Mouse (Mus musculus): ENCODE measurements at regions not wholly inside any gene's neighbourhood (a gene's known extent, or its start where the extent isn't known, plus 50 kb on each side); places are given as distances from the start of the nearest gene placed in this dataset.

DNA sequence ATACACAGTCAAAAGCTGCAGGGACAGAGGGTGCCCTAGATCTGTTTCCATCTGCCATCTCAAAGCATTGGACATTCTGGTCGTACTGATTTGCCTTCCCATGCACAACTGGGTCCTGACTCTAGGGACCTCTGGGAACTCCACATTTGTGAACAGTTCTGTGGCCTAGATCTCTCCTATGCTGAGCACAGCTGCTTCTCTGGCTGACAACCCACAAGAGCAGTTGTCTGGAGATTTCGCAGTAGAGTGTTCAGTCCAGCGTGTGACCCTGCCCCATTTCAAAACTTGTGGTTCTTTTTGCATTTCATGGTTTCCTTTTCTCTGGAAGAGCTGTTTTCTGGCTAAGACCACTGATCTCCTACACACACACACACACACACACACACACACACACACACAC lies 269.7 kb upstream of the Sulf2 start:
- ATAC-seq (ENCODE audit: low read depth), result no peak
- no peak overlapping the region for H3K9ac ChIP-seq (ENCODE audit: low read depth, low read length)

DNA sequence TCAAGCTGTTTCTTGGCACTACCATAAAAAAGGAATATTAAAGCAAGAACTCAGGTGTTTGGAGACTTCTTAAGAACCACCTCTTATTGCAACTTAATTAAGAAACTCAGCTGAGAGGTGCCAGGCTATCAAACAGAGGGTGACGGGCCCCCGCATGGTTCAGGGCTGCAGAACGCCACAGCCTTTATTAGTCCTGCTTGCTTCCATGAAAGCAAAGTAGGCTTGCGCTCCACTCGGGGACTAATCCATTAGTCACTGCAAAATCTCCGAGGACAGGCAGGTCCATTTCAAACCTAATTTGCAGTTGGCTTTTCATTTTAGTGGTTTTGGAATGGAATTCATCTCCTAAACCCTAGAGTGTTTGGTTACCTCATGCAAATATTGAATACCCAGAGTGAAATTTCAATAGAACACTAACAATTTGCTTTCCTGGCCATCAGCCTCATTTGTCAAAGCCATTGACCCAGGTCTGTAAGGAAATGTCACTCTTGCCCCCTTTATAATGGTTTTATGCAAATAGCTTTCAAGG lies 267.7 kb upstream of the Sulf2 start:
- no peak overlapping the region for H3K9ac ChIP-seq (ENCODE audit: low read depth, low read length)
- H3K9me3 ChIP-seq (replicated peaks; ENCODE audit: control insufficient read depth, low read length), result no peaks in the 10 kb centered on the region
- 76% methylated on average over 6 of the region's 6 CpGs for WGBS (ENCODE audit: insufficient replicate concordance)
- H3K4me3 ChIP-seq (ENCODE audit: low read depth, low read length), result no peak overlapping the region
- H3K27me3 ChIP-seq (ENCODE audit: control insufficient read depth, insufficient read depth, low read depth, low read length), result no peaks in the 10 kb centered on the region
- no peak overlapping the region for H3K27ac ChIP-seq (ENCODE audit: low read length)
- no peak for ATAC-seq (ENCODE audit: low read depth)
- H3K4me2 ChIP-seq (ENCODE audit: low read depth, low read length), result no peak overlapping the region
- no peaks in the 10 kb centered on the region for H3K4me1 ChIP-seq (ENCODE audit: control insufficient read depth, low read depth, low read length)
- no peaks in the 10 kb centered on the region for H3K36me3 ChIP-seq (ENCODE audit: control insufficient read depth, insufficient read depth)

More for the DNA sequence above, 269.7 kb upstream of the Sulf2 start:
- Histone ChIP-seq H3K4me2 (ENCODE audit: low read depth, low read length) (no peak overlapping the region), H3K27me3 (ENCODE audit: control insufficient read depth, insufficient read depth, low read depth, low read length) (no peaks in the 10 kb centered on the region), H3K36me3 (ENCODE audit: control insufficient read depth, insufficient read depth) (no peaks in the 10 kb centered on the region), H3K4me1 (ENCODE audit: control insufficient read depth, low read depth, low read length) (no peaks in the 10 kb centered on the region), H3K4me3 (ENCODE audit: low read depth, low read length) (no peak overlapping the region), H3K9me3 (replicated peaks; ENCODE audit: control insufficient read depth, low read length) (no peaks in the 10 kb centered on the region), H3K27ac (ENCODE audit: low read length) (no peak overlapping the region)
- WGBS (ENCODE audit: insufficient replicate concordance), result 40% methylated on average over 3 of the region's 3 CpGs

DNA sequence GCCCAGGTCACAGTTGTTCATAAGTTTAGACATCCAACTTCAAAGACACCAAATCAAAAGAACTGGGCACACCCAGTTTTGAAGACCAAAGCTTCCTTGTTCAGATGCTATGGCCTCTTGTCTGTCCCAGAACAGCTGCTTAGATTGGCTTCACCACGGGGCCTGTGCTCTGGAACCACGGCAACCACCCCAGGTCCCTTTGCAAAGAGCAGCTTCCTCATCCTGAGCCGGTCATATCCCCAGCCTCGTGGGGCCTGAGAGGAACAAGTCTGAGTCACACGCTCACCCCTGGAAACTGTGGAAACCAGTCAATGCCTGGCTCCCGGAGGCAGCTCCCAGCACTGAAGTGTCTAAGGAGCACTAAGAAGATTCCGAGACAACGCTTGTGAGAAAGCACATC lies 264.8 kb upstream of the Sulf2 start:
- Histone ChIP-seq H3K27me3 (ENCODE audit: control insufficient read depth, insufficient read depth, low read depth, low read length) (no peaks in the 10 kb centered on the region), H3K27ac (ENCODE audit: low read length) (no peak overlapping the region), H3K4me3 (ENCODE audit: low read depth, low read length) (no peak overlapping the region), H3K9me3 (replicated peaks; ENCODE audit: control insufficient read depth, low read length) (no peaks in the 10 kb centered on the region), H3K9ac (ENCODE audit: low read depth, low read length) (no peak overlapping the region), H3K4me2 (ENCODE audit: low read depth, low read length) (no peak overlapping the region), H3K4me1 (ENCODE audit: control insufficient read depth, low read depth, low read length) (no peaks in the 10 kb centered on the region), H3K36me3 (ENCODE audit: control insufficient read depth, insufficient read depth) (no peaks in the 10 kb centered on the region)
- ATAC-seq (ENCODE audit: low read depth), result no peak
- 39% methylated on average over 8 of the region's 8 CpGs for WGBS (ENCODE audit: insufficient replicate concordance)

DNA sequence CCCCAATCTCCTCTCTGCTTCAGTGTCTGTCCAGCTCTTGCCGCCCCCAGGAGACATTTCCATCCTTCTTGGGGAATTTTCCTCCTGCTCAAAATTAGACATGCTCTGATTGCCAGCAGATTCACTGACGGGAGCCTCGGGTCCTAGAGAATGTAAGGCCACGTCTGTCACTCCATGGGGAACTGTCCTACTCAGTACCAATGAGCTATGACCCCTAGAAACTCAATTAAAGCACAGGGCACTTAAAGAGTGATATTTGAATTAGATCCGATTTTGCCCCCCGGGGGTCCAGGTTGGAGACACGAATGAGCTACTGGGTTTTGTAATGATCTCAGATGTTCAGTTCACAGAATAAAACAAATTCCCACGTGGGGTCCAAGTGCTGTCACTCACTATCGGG lies 263.8 kb upstream of the Sulf2 start:
- H3K36me3 ChIP-seq (ENCODE audit: control insufficient read depth, insufficient read depth), result no peaks in the 10 kb centered on the region
- no peaks in the 10 kb centered on the region for H3K4me1 ChIP-seq (ENCODE audit: control insufficient read depth, low read depth, low read length)
- no peaks in the 10 kb centered on the region for H3K27me3 ChIP-seq (ENCODE audit: control insufficient read depth, insufficient read depth, low read depth, low read length)
- no peaks in the 10 kb centered on the region for H3K9me3 ChIP-seq (replicated peaks; ENCODE audit: control insufficient read depth, low read length)
- WGBS (ENCODE audit: insufficient replicate concordance), result 65% methylated on average over 9 of the region's 9 CpGs
- no peak overlapping the region for H3K4me2 ChIP-seq (ENCODE audit: low read depth, low read length)
- no peak for ATAC-seq (ENCODE audit: low read depth)
- no peak overlapping the region for H3K9ac ChIP-seq (ENCODE audit: low read depth, low read length)
- no peak overlapping the region for H3K27ac ChIP-seq (ENCODE audit: low read length)
- no peak overlapping the region for H3K4me3 ChIP-seq (ENCODE audit: low read depth, low read length)

DNA sequence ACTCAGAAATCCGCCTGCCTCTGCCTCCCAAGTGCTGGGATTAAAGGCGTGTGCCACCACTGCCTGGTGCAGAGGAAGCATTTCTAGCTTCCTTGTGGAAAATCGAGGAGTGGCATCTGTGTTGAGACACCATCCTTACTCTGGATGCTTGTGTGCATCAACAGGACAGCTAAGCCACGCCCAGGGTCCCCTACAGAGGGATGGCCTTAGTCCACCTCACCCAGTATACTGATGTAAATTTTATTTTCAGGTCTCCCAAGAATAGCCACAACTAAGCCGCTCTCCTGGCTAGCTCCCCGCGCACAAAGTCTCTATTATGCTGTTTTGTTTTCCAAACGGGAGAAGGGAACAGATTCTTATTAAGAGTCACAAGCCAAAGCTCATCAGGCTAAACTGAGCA lies 262.8 kb upstream of the Sulf2 start:
- ATAC-seq (ENCODE audit: low read depth), result no peak
- Histone ChIP-seq H3K4me3 (ENCODE audit: low read depth, low read length) (no peak overlapping the region), H3K9ac (ENCODE audit: low read depth, low read length) (no peak overlapping the region), H3K27me3 (ENCODE audit: control insufficient read depth, insufficient read depth, low read depth, low read length) (no peaks in the 10 kb centered on the region), H3K36me3 (ENCODE audit: control insufficient read depth, insufficient read depth) (no peaks in the 10 kb centered on the region), H3K4me2 (ENCODE audit: low read depth, low read length) (no peak overlapping the region), H3K27ac (ENCODE audit: low read length) (no peak overlapping the region), H3K9me3 (replicated peaks; ENCODE audit: control insufficient read depth, low read length) (no peaks in the 10 kb centered on the region), H3K4me1 (ENCODE audit: control insufficient read depth, low read depth, low read length) (no peaks in the 10 kb centered on the region)
- 58% methylated on average over 8 of the region's 8 CpGs for whole genome bisulfite sequencing (ENCODE audit: insufficient replicate concordance)

DNA sequence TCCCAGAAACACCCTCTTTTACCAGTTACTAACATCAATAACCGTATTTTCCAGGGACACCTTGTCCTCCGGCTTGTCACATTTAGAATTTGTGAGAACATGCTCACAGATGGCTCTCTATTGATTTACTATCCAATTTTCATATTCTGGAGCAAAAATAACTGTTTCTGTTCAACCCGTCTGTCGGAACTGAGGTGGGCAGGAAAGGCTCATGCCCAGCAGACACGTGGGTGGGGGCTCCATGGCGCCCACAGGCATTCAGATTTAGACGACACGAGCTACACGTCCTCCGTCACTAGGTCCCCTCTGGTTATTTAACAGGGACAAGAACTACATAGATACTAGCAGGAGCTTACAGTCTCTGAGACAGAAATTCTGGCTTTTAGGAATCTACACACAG lies 262.2 kb upstream of the Sulf2 start:
- Histone ChIP-seq H3K27ac (ENCODE audit: low read length) (no peak overlapping the region), H3K4me2 (ENCODE audit: low read depth, low read length) (no peak overlapping the region), H3K4me1 (ENCODE audit: control insufficient read depth, low read depth, low read length) (no peaks in the 10 kb centered on the region), H3K27me3 (ENCODE audit: control insufficient read depth, insufficient read depth, low read depth, low read length) (no peaks in the 10 kb centered on the region), H3K36me3 (ENCODE audit: control insufficient read depth, insufficient read depth) (no peaks in the 10 kb centered on the region), H3K9ac (ENCODE audit: low read depth, low read length) (no peak overlapping the region), H3K9me3 (replicated peaks; ENCODE audit: control insufficient read depth, low read length) (no peaks in the 10 kb centered on the region), H3K4me3 (ENCODE audit: low read depth, low read length) (no peak overlapping the region)
- 71% methylated on average over 10 of the region's 10 CpGs for WGBS (ENCODE audit: insufficient replicate concordance)
- ATAC-seq (ENCODE audit: low read depth), result no peak

DNA sequence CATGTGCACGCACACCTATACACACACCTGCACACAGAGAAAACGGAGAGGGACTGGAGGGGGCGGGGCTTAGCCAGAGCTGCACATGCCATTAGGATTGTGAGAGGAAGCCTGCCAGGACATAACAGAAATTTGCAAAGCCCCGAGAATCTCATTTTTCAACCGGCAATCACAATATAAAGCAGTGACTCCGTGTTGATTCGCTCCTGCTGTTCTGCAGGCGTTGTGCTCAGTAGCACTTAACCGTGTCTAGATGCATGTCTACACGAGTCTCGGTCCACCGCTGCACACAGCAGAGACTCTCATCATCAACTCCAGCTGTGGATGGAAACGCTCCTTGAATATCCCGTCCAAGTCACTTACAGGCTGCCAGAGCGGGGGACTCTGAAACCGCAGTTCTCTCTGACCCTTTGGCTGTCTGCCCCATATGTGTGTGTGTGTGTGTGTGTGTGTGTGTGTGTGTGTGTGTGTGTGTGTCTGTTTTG lies 260.1 kb upstream of the Sulf2 start:
- H3K9ac ChIP-seq (ENCODE audit: low read depth, low read length), result no peak overlapping the region
- H3K4me2 ChIP-seq (ENCODE audit: low read depth, low read length), result no peak overlapping the region
- H3K4me1 ChIP-seq (ENCODE audit: control insufficient read depth, low read depth, low read length), result no peaks in the 10 kb centered on the region
- no peak overlapping the region for H3K4me3 ChIP-seq (ENCODE audit: low read depth, low read length)
- H3K27me3 ChIP-seq (ENCODE audit: control insufficient read depth, insufficient read depth, low read depth, low read length), result no peaks in the 10 kb centered on the region
- H3K9me3 ChIP-seq (replicated peaks; ENCODE audit: control insufficient read depth, low read length), result no peaks in the 10 kb centered on the region
- H3K27ac ChIP-seq (ENCODE audit: low read length), result no peak overlapping the region
- WGBS (ENCODE audit: insufficient replicate concordance), result 72% methylated on average over 16 of the region's 16 CpGs
- no peaks in the 10 kb centered on the region for H3K36me3 ChIP-seq (ENCODE audit: control insufficient read depth, insufficient read depth)
- no peak for ATAC-seq (ENCODE audit: low read depth)

DNA sequence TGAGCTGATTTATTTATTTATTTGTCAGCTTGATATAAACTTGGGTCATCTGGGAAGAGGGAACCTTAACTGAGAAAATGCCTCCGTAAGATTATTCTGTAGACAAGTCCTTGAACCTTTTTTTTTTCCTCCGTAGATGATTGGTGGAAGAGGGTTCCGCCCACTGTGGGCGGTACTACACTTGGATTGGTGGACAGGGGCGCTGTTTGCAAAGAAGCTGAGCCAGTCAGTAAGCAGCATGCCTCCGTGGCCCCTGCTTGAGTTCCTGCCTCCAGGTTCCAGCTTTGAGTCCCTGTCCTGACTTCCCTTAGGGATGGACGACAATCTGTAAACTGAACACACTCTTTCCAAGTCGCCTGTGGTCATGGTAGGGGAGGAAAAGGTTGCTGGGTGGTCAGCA lies 259.4 kb upstream of the Sulf2 start:
- H3K4me3 ChIP-seq (ENCODE audit: low read depth, low read length), result no peak overlapping the region
- ATAC-seq (ENCODE audit: low read depth), result no peak
- no peak overlapping the region for H3K4me2 ChIP-seq (ENCODE audit: low read depth, low read length)
- WGBS (ENCODE audit: insufficient replicate concordance), result 71% methylated on average over 8 of the region's 8 CpGs
- no peaks in the 10 kb centered on the region for H3K9me3 ChIP-seq (replicated peaks; ENCODE audit: control insufficient read depth, low read length)
- no peak overlapping the region for H3K9ac ChIP-seq (ENCODE audit: low read depth, low read length)
- H3K36me3 ChIP-seq (ENCODE audit: control insufficient read depth, insufficient read depth), result no peaks in the 10 kb centered on the region
- no peaks in the 10 kb centered on the region for H3K27me3 ChIP-seq (ENCODE audit: control insufficient read depth, insufficient read depth, low read depth, low read length)
- no peaks in the 10 kb centered on the region for H3K4me1 ChIP-seq (ENCODE audit: control insufficient read depth, low read depth, low read length)
- H3K27ac ChIP-seq (ENCODE audit: low read length), result no peak overlapping the region

DNA sequence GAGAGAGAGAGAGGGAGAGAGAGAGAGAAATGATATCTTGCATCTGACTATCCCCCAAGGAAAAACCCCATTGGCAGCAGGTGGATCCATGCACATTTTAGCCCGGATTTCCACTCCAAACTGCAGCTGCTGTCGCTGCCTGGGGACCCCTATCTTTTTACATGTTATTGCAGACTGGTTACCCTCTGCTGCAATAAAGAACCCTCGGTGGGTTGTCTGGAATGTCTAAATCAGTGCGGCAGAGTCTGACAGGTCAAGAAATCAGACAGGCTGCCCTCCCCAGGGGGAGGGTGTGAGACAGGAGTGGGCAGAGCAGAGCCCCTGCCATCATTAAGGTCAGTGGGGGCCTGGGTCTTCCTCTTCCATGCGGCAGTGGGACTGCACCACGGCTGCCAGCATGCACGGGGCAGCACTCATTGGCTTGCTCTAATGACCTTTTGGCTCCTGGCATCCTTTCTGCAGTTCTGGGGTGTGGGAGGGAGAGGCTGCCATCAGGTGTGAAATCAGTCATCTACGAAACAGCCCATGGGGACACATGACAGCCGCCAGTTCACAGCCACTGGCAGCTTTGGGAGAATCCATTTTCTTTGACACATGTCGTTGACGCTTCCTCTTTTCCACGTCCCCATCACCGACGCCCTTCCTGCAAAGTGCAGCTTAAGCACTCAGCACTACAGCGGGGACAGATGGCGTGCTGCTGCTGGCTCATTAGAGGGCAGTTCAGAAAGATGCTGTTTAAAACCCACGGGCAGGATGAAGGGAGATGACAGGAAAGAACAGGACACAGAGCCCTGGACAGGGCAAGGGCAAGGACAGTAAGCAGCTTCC lies 256.8 kb upstream of the Sulf2 start:
- H3K4me2 ChIP-seq (ENCODE audit: low read depth, low read length), result no peak overlapping the region
- H3K4me1 ChIP-seq (ENCODE audit: control insufficient read depth, low read depth, low read length), result no peaks in the 10 kb centered on the region
- no peaks in the 10 kb centered on the region for H3K27me3 ChIP-seq (ENCODE audit: control insufficient read depth, insufficient read depth, low read depth, low read length)
- H3K4me3 ChIP-seq (ENCODE audit: low read depth, low read length), result no peak overlapping the region
- no peak for ATAC-seq (ENCODE audit: low read depth)
- H3K36me3 ChIP-seq (ENCODE audit: control insufficient read depth, insufficient read depth), result no peaks in the 10 kb centered on the region
- no peaks in the 10 kb centered on the region for H3K9me3 ChIP-seq (replicated peaks; ENCODE audit: control insufficient read depth, low read length)
- no peak overlapping the region for H3K27ac ChIP-seq (ENCODE audit: low read length)
- WGBS (ENCODE audit: insufficient replicate concordance), result 23% methylated on average over 17 of the region's 17 CpGs
- no peak overlapping the region for H3K9ac ChIP-seq (ENCODE audit: low read depth, low read length)
